Mouse (Mus musculus) kidney, adult 2 months (tissue): ENCODE measurements around the gene Gm10964. TPM values are rescaled to one million over a fixed set of nuclear protein-coding genes. Genes with fewer than 3 reads are reported as not detected.

ENCODE experiments used
- DNase-seq: peaks from one replicate; pipeline ENCODE4 v3.0.0; 2021
- H3K27ac ChIP-seq: fragments of 200-500 bp; 2 replicates; pipeline ENCODE4 v1.5.1; 2012; ENCODE audit warnings: low read depth, low read length, control low read depth, inconsistent platforms; ENCODE audit not compliant: insufficient read depth
- H3K27me3 ChIP-seq: fragments of 200-500 bp; replicated peaks from 2 replicates; pipeline ENCODE4 v1.6.1; 2012; ENCODE audit warnings: mild to moderate bottlenecking, moderate library complexity, low read length, inconsistent platforms; ENCODE audit not compliant: control insufficient read depth, insufficient read depth
- H3K36me3 ChIP-seq: fragments of 200-500 bp; 2 replicates; pipeline ENCODE4 v1.6.1; 2012; ENCODE audit warnings: mild to moderate bottlenecking, moderate library complexity, low read length, inconsistent platforms; ENCODE audit not compliant: control insufficient read depth, insufficient read depth
- H3K4me1 ChIP-seq: fragments of 200-500 bp; 2 replicates; pipeline ENCODE4 v1.6.1; 2011; ENCODE audit warnings: low read length; ENCODE audit not compliant: control insufficient read depth, insufficient read depth
- H3K4me3 ChIP-seq: fragments of 200-500 bp; 2 replicates; pipeline ENCODE4 v1.5.1; 2011; ENCODE audit warnings: mild to moderate bottlenecking, low read depth, low read length, control low read depth; ENCODE audit not compliant: insufficient read depth
- CTCF ChIP-seq: fragments of 200-500 bp; conservative IDR thresholded peaks from 2 replicates; pipeline ENCODE4 v1.5.1; 2011; ENCODE audit warnings: low read depth, mild to moderate bottlenecking, control low read depth, low read length, moderate library complexity, mixed read lengths; ENCODE audit not compliant: insufficient read depth, insufficient read length
- POLR2A ChIP-seq: fragments of 200-500 bp; IDR thresholded peaks from one replicate; pipeline ENCODE4 v1.6.1; 2011; ENCODE audit warnings: low read depth, low read length, control low read depth
- WGBS: fragments of 180-500 bp; shearing (Covaris S2); methylation state at CpG from one replicate; pipeline ENCODE4 v1.1.7; 2018; 5-methylcytosine and 5-hydroxymethylcytosine counted together
- polyA plus RNA-seq: library from polyadenylated mRNA; depleted of rRNA; stranded (reverse); fragments of >200 nt; gene quantifications from 2 replicates; pipeline ENCODE4 v1.2.3, GENCODE M21; 2012

Gene Gm10964
- polyA plus RNA-seq, 1 experiment = not detected

DNA sequence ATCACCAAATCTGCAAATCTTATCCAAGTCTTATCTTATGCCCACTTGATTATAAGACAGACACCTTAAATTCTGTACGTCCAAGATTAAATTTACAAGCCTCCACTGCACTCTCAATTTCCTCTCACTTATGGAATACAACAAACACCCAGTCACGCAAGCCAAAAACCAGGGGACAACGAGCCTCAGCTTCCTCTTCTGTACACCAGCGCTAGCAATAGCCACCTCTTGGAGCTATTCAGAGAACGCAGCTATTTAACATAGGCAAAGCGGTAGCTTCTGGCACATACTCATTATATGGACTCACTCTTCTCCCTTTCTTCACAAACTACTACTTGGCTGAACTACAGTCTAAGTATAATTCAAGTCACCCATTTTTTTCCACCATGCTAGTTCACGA, 40.0 kb downstream of the Gm10964 start:
- no peak for DNase-seq
- Histone ChIP-seq H3K4me3 (no peak overlapping the region), H3K4me1 (peaks cover 20% of the 10 kb centered on the region), H3K36me3 (no peaks in the 10 kb centered on the region; the same call in 1 of the 2 replicates), H3K27ac (no peak overlapping the region), H3K27me3 (no peaks in the 10 kb centered on the region)
- 75% methylated on average over 7 of the region's 7 CpGs for WGBS
- TF ChIP-seq CTCF (no peak), POLR2A (no peak)

DNA sequence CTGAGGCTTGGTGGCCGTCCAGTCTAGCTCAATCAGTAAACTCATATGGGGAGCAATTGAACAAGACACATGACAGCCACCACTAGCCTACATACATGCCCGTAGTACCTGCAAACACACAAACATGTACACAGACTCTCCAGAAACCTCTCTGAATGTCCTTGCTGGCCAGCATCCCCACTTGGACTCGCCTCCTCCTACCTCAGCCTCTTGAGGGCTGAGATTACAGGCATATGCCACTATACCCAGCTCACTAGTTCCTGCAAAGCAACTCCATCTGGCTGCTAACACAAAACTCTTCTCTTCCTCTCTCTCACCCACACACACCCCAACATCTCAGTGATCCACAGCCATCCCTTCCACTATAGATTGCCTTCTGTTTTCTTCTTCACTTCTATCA, 41.1 kb downstream of the Gm10964 start:
- Histone ChIP-seq H3K27ac (no peak overlapping the region), H3K4me3 (no peak overlapping the region), H3K36me3 (no peaks in the 10 kb centered on the region; the same call in 1 of the 2 replicates), H3K27me3 (no peaks in the 10 kb centered on the region), H3K4me1 (peaks cover 23% of the 10 kb centered on the region)
- DNase-seq = no peak
- 93% methylated on average over 3 of the region's 3 CpGs for WGBS
- TF ChIP-seq CTCF = no peak
- no peak for TF ChIP-seq POLR2A

DNA sequence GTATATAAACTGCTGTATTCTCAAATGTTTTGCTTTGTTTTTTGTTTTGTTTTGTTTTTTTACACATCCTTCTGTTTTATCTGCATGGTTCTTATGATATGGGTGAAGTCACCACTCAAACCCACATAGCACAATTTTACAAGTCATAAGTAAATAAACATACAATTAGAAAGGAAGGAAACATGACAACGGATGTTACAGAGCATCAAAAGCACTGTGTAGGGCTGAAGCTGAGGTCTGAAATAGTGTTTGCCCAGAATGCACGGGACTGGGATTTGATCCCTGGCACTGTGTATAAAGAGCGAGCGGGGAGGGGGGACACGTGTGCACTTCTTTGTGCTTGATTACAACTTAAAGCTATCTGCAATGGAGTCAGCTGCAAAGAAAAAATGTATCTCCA, 41.6 kb downstream of the Gm10964 start:
- no peaks in the 10 kb centered on the region for H3K27me3 ChIP-seq
- no peak for DNase-seq
- H3K4me1 ChIP-seq = peaks cover 25% of the 10 kb centered on the region
- no peak overlapping the region for H3K4me3 ChIP-seq
- no peaks in the 10 kb centered on the region for H3K36me3 ChIP-seq
- 65% methylated on average over 5 of the region's 5 CpGs for whole genome bisulfite sequencing
- no peak overlapping the region for H3K27ac ChIP-seq
- TF ChIP-seq POLR2A (no peak), CTCF (no peak)

- Histone ChIP-seq H3K27me3 (no peaks in the 10 kb centered on the region), H3K4me3 (no peak overlapping the region), H3K4me1 (peaks cover 36% of the 10 kb centered on the region), H3K36me3 (no peaks in the 10 kb centered on the region), H3K27ac (peak overlapping the region; percentile 56)
- TF ChIP-seq CTCF = no peak
- no peak for TF ChIP-seq POLR2A
- WGBS = 74% methylated on average over 4 of the region's 4 CpGs
- DNase-seq = no peak
These were observed 43.9 kb downstream of the Gm10964 start for GRCm38 (mm10) chr3:103782844-103783609.

DNA sequence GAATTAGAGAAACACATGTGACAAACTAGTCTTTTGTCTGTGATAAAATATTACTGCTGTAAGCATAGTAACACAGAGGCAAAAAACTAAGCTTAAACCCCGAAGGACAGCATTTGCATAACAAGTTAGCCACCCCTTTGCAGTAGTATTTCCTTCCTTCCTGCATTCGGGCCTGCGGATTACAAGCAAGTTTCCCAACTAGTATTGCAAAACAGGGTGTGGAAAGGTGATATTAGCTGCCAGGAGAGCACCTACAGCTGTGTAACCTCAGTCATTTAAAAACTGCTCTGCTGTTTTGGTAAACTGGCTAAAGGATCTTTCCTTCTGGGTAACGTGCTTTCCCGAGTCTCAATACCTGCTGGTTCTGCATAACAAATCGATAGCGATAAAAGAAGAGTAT, 48.1 kb downstream of the Gm10964 start:
- no peak for DNase-seq
- TF ChIP-seq POLR2A (no peak), CTCF (no peak)
- 34% methylated on average over 7 of the region's 7 CpGs for WGBS
- H3K4me3 ChIP-seq = no peak overlapping the region
- no peaks in the 10 kb centered on the region for H3K36me3 ChIP-seq
- H3K4me1 ChIP-seq = peaks cover 44% of the 10 kb centered on the region
- H3K27me3 ChIP-seq = no peaks in the 10 kb centered on the region
- H3K27ac ChIP-seq = peak overlapping the region; percentile 69; the same call in 1 of the 2 replicates

DNA sequence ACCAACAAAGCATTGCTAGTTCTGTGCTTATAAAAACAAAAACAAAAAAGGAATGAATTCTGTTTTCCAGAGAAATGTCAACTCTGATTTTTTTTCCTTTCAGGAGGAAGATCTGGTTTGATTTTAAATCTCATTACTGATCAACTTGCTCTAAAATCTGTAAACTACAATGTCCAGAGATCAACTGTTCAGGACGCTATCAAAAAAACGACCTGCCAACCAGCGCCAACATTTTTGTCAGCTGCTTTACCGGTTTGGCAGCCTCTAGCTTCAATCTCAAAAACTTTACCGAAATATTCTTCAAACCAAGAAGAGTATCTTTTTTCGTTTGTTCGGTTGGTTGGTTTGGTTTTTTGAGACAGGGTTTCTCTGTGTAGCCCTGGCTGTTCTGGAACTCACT, 49.9 kb downstream of the Gm10964 start:
- Histone ChIP-seq H3K27ac (peak overlapping the region; percentile 77), H3K4me1 (peaks cover 36% of the 10 kb centered on the region), H3K27me3 (no peaks in the 10 kb centered on the region), H3K4me3 (peak overlapping the region; percentile 44), H3K36me3 (no peaks in the 10 kb centered on the region)
- DNase-seq = peak; percentile 53
- TF ChIP-seq POLR2A = no peak
- no peak for TF ChIP-seq CTCF
- WGBS = 28% methylated on average over 7 of the region's 7 CpGs

DNA sequence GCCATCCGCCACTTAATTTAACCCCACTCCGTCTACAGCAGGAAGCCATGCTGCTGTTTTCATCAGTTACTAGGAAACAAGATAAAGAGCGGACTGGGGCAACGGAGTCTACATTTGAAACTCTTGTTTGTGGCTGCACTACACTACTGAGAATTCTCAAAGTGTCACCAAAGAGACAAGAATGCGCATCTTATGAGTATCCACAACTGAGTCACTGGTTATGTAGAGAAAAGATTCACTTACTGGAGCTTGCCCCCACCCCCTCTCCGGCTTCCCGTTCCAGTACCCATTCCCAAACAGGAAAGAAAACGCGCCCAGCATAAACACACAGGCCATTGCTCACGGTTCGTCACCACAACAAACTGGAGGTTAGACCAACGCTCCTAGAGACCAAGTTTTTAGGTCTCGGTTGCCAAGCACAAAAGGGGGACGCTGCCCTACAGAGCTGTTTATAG, 50.8 kb downstream of the Gm10964 start:
- Histone ChIP-seq H3K27ac (peak overlapping the region; percentile 69), H3K4me3 (peak overlapping the region; percentile 94), H3K4me1 (peaks cover 33% of the 10 kb centered on the region), H3K27me3 (no peaks in the 10 kb centered on the region), H3K36me3 (no peaks in the 10 kb centered on the region)
- DNase-seq = peak; percentile 67
- TF ChIP-seq POLR2A = no peak
- no peak for TF ChIP-seq CTCF
- 1% methylated on average over 14 of the region's 14 CpGs for WGBS
